Mouse (Mus musculus): ENCODE measurements at regions not wholly inside any gene's neighbourhood (a gene's known extent, or its start where the extent isn't known, plus 50 kb on each side); places are given as distances from the start of the nearest gene placed in this dataset.

- no peak for DNase-seq (ENCODE audit: low spot score)
Measured at GRCm38 (mm10) chr4:142545871-142546270, 306.7 kb upstream of the Kazn start.

DNA sequence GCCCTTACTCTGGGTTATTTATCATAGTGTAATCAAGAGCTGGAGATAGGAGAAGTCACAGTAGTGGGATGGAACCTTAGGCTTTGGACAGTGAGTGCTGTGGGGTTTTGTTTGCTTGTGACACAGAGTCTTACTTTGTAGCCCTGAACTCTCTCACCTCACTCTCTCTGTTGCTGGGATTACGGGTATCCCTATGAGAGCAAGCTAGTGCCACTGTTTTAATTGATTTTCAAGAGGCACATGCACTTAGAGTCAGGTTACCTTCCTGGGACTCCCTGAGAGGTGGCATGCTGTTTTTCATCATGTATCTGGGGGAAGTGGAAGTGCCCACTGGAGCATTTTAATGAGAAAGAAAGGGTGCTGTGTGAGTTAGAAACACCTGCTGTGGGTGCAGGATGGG, 306.0 kb upstream of the Kazn start:
- DNase-seq (ENCODE audit: low spot score): no peak

GRCm38 (mm10) chr4:142544736-142545135, 305.5 kb upstream of the Kazn start:
- no peak for DNase-seq (ENCODE audit: low spot score)

DNA sequence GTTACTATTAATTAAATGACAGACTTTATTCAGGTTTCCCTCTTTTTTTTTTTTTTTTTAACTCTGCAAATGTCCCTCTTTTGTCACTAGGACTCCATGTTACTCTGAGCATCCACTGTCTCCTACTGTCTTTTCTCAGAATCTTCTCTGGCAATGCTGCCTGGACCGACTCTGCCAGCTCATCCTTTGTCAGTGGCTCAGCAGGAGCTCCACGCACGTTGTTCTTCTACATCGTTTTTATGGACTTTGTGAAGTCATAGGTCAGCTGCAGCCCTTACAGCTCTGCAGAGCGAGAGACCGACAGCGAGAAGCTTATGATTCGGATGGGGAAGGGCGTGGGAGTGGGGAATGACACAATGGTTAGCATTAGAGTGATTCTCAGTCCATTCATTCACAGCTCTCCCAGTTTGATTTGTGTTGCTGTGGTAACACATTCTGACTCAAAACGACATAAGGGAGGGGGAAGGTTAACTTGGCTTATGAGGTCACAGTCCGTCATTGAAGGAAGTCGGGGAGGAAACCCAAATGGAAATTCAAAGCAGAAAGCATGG, 300.1 kb upstream of the Kazn start:
- DNase-seq (ENCODE audit: low spot score): no peak

GRCm38 (mm10) chr4:142527080-142527479, 287.9 kb upstream of the Kazn start:
- no peak for DNase-seq (ENCODE audit: low spot score)

DNA sequence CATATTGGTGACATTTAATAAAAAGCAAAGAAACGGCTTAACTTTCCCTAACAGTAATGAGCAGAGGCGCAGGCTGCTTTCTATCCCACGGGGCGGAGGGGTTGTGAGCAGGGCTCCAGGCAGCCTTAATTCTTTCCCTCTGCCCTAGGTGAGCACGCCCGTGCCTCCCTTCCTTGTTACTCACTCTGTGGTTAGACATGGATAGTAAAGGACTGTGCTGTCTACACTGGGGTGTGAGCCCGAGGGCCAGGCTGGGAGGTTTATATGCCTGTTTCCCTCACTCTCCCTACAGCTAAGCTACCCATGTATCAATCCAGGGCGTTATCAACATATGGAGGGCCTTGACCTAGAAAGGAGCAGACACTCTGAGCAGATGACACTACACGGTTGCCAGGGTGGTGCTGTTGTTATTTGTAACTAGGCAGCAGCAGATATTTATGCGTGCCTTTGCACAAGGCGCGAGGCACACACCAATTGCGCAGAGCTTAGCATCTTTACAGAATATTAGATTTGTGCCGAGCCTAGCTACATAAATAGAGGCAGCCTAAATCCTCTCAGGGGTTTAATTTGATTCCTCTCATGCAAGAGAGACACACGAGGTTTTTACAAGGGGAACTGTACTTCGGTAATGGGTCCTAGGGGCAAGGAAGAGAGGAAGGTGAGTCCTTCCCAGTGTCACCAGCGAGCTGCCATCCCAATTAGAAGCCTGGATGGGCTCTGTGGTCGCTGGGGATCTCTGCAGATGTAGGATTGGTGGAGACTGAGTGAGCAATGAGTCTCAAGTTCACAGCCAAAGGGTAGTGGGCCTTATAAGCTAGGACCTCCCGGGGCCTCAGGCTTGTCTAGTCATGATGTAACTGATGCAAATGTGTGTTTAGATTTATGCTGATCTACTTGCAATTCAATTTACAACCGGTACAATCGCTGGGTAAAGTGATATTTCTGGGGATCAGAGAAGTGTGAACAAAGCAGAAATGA, 278.6 kb upstream of the Kazn start:
- DNase-seq (ENCODE audit: low spot score): no peak

DNA sequence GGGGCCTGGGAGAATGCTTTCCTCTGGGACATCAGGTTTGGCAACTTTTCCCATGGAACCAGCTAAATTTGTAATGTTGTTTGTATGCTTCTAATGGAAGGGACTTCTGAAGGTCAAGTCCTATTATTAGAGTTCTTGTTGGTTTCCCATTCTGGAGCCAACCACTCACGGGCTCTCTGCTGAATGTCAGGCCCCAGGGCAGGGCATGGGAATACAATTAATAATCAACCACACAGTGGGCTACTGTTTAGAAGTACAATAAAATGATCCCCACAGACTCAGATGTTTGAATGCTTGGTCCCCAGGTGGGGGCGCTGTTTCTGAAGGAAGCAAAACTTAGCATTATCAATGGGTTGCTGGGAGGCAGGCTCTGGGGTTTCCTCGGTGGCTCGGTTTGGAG, 275.6 kb upstream of the Kazn start:
- DNase-seq (ENCODE audit: low spot score): no peak

- no peak for DNase-seq (ENCODE audit: low spot score)
Measured at GRCm38 (mm10) chr4:142509386-142509785, 270.2 kb upstream of the Kazn start.

- no peak for DNase-seq (ENCODE audit: low spot score)
Measured at GRCm38 (mm10) chr4:142506383-142507211, 267.4 kb upstream of the Kazn start.

GRCm38 (mm10) chr4:142503761-142504160, 264.6 kb upstream of the Kazn start:
- DNase-seq (ENCODE audit: low spot score): no peak

DNA sequence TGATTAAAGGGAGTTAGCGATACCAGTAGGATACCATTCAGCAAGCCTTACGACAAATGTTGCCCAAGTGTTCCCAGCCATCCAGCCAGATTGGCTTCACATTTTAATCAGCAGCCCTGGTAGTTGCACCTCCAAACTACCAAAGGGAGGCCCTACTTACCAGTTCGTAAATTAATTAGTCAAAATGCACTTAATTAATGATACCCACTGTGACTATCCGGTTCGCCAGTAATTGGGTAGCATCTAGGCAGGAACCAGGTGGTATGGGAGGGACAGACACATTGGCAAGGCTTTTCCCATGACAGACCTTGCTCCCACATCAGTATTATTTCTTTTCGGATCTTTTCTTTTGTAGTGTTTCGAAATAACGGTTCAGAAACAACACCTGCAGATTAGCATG, 262.0 kb upstream of the Kazn start:
- DNase-seq (ENCODE audit: low spot score): no peak

DNA sequence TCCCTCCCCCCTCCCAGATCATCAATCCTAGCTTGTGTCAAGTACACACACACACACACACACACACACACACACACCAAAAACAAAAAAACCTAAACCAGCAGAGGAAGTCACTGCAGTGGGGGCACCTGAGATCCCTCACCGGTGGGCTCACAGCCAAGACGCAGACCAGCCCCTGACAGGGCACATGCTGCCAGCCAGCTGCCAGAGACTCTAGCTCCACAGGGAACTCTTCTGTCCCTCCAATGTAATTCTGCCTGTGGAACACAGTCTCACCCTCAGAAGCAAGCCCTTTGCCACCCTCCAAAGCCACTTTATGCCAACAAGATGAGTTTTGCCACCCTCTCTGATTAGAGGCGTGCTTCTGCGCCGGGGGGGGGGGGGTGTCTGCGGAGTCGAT, 261.3 kb upstream of the Kazn start:
- no peak for DNase-seq (ENCODE audit: low spot score)

- no peak for DNase-seq (ENCODE audit: low spot score)
Measured at GRCm38 (mm10) chr4:142496605-142497004, 257.4 kb upstream of the Kazn start.

DNA sequence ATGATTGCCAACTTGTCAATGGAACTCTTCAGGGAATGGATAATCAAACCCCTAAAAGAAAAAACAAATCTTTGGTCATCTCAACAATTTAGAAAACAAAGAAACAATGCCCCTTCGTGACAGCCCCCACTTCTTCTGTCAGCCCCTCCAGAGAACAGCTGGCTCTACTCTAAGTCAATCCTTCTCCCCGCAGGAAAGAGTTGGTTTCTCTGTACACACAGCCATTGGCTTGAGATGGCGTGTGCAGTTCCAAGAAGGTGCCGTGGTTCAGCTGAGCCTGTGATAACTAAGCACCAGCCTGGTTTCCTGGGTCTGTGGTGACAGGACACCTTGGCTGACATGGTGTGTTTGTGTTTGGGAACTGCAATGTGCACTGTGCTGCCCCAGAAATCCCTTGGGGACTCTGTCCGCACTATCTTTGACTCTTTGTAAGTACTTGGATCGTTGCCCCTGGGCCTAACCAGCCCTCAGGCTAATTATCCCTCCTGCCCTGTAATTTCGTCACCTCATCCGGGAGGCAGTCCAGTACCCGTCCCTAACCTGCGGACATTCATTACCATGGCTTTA, 253.8 kb upstream of the Kazn start:
- peak; percentile 1 for DNase-seq (ENCODE audit: low spot score)

- DNase-seq (ENCODE audit: low spot score): no peak
Measured at GRCm38 (mm10) chr4:142485784-142486423, 246.7 kb upstream of the Kazn start.

- no peak for DNase-seq (ENCODE audit: low spot score)
Measured at GRCm38 (mm10) chr4:142475632-142476031, 236.4 kb upstream of the Kazn start.

- DNase-seq (ENCODE audit: low spot score): no peak
Measured at GRCm38 (mm10) chr4:142474626-142475025, 235.4 kb upstream of the Kazn start.

DNA sequence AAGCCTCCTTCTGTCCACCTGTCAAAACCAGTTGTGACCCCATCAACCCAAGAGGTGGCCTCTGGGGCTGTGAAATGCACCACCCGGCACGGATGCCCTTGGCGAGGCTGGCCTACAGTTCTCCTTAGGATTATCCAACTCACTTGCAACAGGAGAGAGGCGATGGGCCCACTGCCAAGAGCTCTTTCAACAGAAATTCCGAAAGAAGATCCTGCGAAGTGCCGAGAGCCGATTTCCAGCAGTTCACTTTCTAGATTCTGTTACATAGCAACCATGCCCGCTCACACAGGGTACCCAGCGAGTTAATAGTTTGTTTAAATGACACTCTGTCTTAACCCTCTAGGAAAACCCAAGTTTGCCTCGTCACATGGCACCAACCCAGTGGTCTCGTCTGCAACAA, 234.8 kb upstream of the Kazn start:
- no peak for DNase-seq (ENCODE audit: low spot score)

- DNase-seq (ENCODE audit: low spot score): no peak
Measured at GRCm38 (mm10) chr4:142473284-142473683, 234.1 kb upstream of the Kazn start.

DNA sequence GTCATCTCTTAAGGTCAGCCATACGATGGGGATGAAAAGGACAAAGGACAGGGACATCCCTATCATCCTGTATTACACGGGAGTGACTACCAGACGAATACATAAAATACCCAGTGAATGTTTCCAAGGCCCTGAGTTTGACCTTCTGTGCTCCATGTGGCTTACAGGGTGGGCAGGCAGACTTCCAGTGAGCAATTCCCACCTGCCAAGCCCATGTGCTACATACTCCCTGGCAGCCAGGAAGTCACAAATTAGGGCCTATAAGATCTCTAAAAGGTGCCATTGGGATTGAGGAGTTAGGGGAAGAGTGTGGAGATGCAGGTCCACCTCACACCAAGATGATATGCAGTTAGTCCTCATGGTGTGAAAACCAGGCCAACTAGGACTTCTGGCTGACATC, 233.1 kb upstream of the Kazn start:
- DNase-seq (ENCODE audit: low spot score): no peak

- DNase-seq (ENCODE audit: low spot score): no peak
Measured at GRCm38 (mm10) chr4:142470784-142471183, 231.6 kb upstream of the Kazn start.

- DNase-seq (ENCODE audit: low spot score): no peak
Measured at GRCm38 (mm10) chr4:142467920-142468319, 228.7 kb upstream of the Kazn start.
